Mouse (Mus musculus) liver, embryonic 11.5 days (tissue): ENCODE measurements around the gene Zfp655. TPM values are rescaled to one million over a fixed set of nuclear protein-coding genes. Genes with fewer than 3 reads are reported as not detected.
A peak's percentile ranks its signal among the peaks of the same experiment; 100 is the strongest.

ENCODE experiments used
- ATAC-seq: fragments of 200-750 bp; cut with Nextera tagmentation; replicated peaks from 2 replicates; pipeline ENCODE4 v1.8.0; 2017; ENCODE audit warnings: moderate number of reproducible peaks, mild to moderate bottlenecking, moderate TSS enrichment, moderate library complexity; ENCODE audit not compliant: low FRiP score
- DNase-seq: peaks from one replicate; pipeline ENCODE4 v3.0.0-alpha.2; 2017; ENCODE audit warnings: low spot score
- H3K27ac ChIP-seq: fragments of 300-500 bp; sonication (generic); 2 replicates; pipeline ENCODE4 v1.5.1; 2014; ENCODE audit warnings: mild to moderate bottlenecking, low read depth, low read length, control low read depth
- H3K27me3 ChIP-seq: fragments of 300-500 bp; sonication (generic); replicated peaks from 2 replicates; pipeline ENCODE4 v1.6.1; 2014; ENCODE audit warnings: low read length, mixed read lengths; ENCODE audit not compliant: control insufficient read depth, insufficient read depth
- H3K36me3 ChIP-seq: fragments of 300-500 bp; sonication (generic); 2 replicates; pipeline ENCODE4 v1.6.1; 2014; ENCODE audit warnings: mild to moderate bottlenecking, low read length, moderate library complexity, mixed read lengths; ENCODE audit not compliant: control insufficient read depth, insufficient read depth
- H3K4me1 ChIP-seq: fragments of 300-500 bp; sonication (generic); replicated peaks from 2 replicates; pipeline ENCODE4 v1.6.1; 2014; ENCODE audit warnings: low read length, mixed read lengths; ENCODE audit not compliant: control insufficient read depth, insufficient read depth
- H3K4me2 ChIP-seq: fragments of 300-500 bp; sonication (generic); 2 replicates; pipeline ENCODE4 v1.6.1; 2014; ENCODE audit warnings: mild to moderate bottlenecking, control low read depth, moderate library complexity
- H3K4me3 ChIP-seq: fragments of 300-500 bp; sonication (generic); 2 replicates; pipeline ENCODE4 v1.5.1; 2014; ENCODE audit warnings: low read depth, low read length, control low read depth
- H3K9ac ChIP-seq: fragments of 300-500 bp; sonication (generic); 2 replicates; pipeline ENCODE4 v1.6.1; 2014; ENCODE audit warnings: low read depth, low read length, control low read depth
- H3K9me3 ChIP-seq: fragments of 300-500 bp; sonication (generic); 2 replicates; pipeline ENCODE4 v1.6.1; 2016; ENCODE audit warnings: low read length, inconsistent platforms, mixed read lengths; ENCODE audit not compliant: control insufficient read depth
- WGBS: fragments of 180-500 bp; shearing (Covaris S2); extraction: QIAGEN DNeasy Blood & Tissue Kit; methylation state at CpG from one replicate; pipeline ENCODE4 v1.1.7; 2014; 5-methylcytosine and 5-hydroxymethylcytosine counted together
- polyA plus RNA-seq: library from polyadenylated mRNA; unstranded; fragments of >200 nt; fragmentation: Nextera tagmentation; extraction: Ambion mirVana; gene quantifications from 2 replicates; pipeline ENCODE4 v1.2.1, GENCODE M21; 2014

Zfp655 gene
- polyA plus RNA-seq, 1 experiment from 2014 or later, result 33.2 TPM

GRCm38 (mm10) chr5:145213505-145213904 lies 18.0 kb upstream of the Zfp655 start:
- DNase-seq, result no peak
- H3K4me2 ChIP-seq, result no peak overlapping the region
- no peak overlapping the region for H3K27ac ChIP-seq
- H3K36me3 ChIP-seq, result peaks cover 14% of the 10 kb centered on the region
- no peak overlapping the region for H3K4me3 ChIP-seq
- H3K9ac ChIP-seq, result no peak overlapping the region
- no peaks in the 10 kb centered on the region for H3K27me3 ChIP-seq
- no peaks in the 10 kb centered on the region for H3K4me1 ChIP-seq
- no peaks in the 10 kb centered on the region for H3K9me3 ChIP-seq
- WGBS, result 88% methylated on average over 3 of the region's 3 CpGs
- ATAC-seq, result no peak

- Histone ChIP-seq H3K4me2 (no peak overlapping the region), H3K36me3 (peaks cover 15% of the 10 kb centered on the region)
Measured at GRCm38 (mm10) chr5:145214679-145215078, 16.8 kb upstream of the Zfp655 start.

GRCm38 (mm10) chr5:145217746-145218145 lies 13.8 kb upstream of the Zfp655 start:
- Histone ChIP-seq H3K36me3 (peaks cover 25% of the 10 kb centered on the region), H3K9ac (no peak overlapping the region), H3K27me3 (no peaks in the 10 kb centered on the region), H3K4me2 (no peak overlapping the region), H3K4me1 (no peaks in the 10 kb centered on the region), H3K4me3 (no peak overlapping the region), H3K27ac (no peak overlapping the region), H3K9me3 (no peaks in the 10 kb centered on the region)
- 0 out of 2 replicates have a peak, but pooled peaks have one; percentile 35 for ATAC-seq
- DNase-seq, result no peak
- 77% methylated on average over 6 of the region's 6 CpGs for WGBS

More at GRCm38 (mm10) chr5:145214679-145215078, 16.8 kb upstream of the Zfp655 start:
- H3K9ac ChIP-seq, result no peak overlapping the region
- ATAC-seq, result peak; percentile 56; the same call in 1 of the 2 replicates
- H3K4me3 ChIP-seq, result no peak overlapping the region
- no peak for DNase-seq
- WGBS, result 68% methylated on average over 4 of the region's 4 CpGs
- H3K27ac ChIP-seq, result no peak overlapping the region
- H3K9me3 ChIP-seq, result no peaks in the 10 kb centered on the region
- no peaks in the 10 kb centered on the region for H3K4me1 ChIP-seq
- no peaks in the 10 kb centered on the region for H3K27me3 ChIP-seq

- WGBS, result 93% methylated on average over 21 of the region's 21 CpGs
- peaks cover 25% of the 10 kb centered on the region for H3K36me3 ChIP-seq
Measured at GRCm38 (mm10) chr5:145218206-145218605, 13.3 kb upstream of the Zfp655 start.

GRCm38 (mm10) chr5:145218671-145219070 lies 12.8 kb upstream of the Zfp655 start:
- H3K27me3 ChIP-seq, result no peaks in the 10 kb centered on the region
- peaks cover 23% of the 10 kb centered on the region for H3K36me3 ChIP-seq
- no peak for ATAC-seq

More at GRCm38 (mm10) chr5:145218206-145218605, 13.3 kb upstream of the Zfp655 start:
- Histone ChIP-seq H3K4me1 (no peaks in the 10 kb centered on the region), H3K4me3 (no peak overlapping the region), H3K27ac (no peak overlapping the region), H3K4me2 (no peak overlapping the region), H3K9ac (no peak overlapping the region), H3K27me3 (no peaks in the 10 kb centered on the region), H3K9me3 (no peaks in the 10 kb centered on the region)
- DNase-seq (no peak), ATAC-seq (no peak)

GRCm38 (mm10) chr5:145219981-145220380 lies 11.5 kb upstream of the Zfp655 start:
- no peak for ATAC-seq
- 90% methylated on average over 8 of the region's 8 CpGs for WGBS

More at GRCm38 (mm10) chr5:145218671-145219070, 12.8 kb upstream of the Zfp655 start:
- Histone ChIP-seq H3K4me3 (no peak overlapping the region), H3K27ac (no peak overlapping the region), H3K4me1 (no peaks in the 10 kb centered on the region), H3K9me3 (no peaks in the 10 kb centered on the region), H3K4me2 (no peak overlapping the region), H3K9ac (no peak overlapping the region)
- DNase-seq, result no peak
- WGBS, result 92% methylated on average over 20 of the region's 20 CpGs

GRCm38 (mm10) chr5:145222840-145223239 lies 8.7 kb upstream of the Zfp655 start:
- Histone ChIP-seq H3K9ac (no peak overlapping the region), H3K4me1 (no peaks in the 10 kb centered on the region), H3K9me3 (no peaks in the 10 kb centered on the region), H3K27me3 (no peaks in the 10 kb centered on the region), H3K36me3 (peaks cover 23% of the 10 kb centered on the region), H3K27ac (no peak overlapping the region), H3K4me2 (no peak overlapping the region), H3K4me3 (no peak overlapping the region)
- 0 out of 2 replicates have a peak, but pooled peaks have one; percentile 19 for ATAC-seq
- no peak for DNase-seq
- WGBS, result 81% methylated on average over 5 of the region's 5 CpGs

More at GRCm38 (mm10) chr5:145219981-145220380, 11.5 kb upstream of the Zfp655 start:
- no peak overlapping the region for H3K27ac ChIP-seq
- no peak overlapping the region for H3K9ac ChIP-seq
- H3K4me1 ChIP-seq, result no peaks in the 10 kb centered on the region
- H3K9me3 ChIP-seq, result no peaks in the 10 kb centered on the region
- no peak for DNase-seq
- H3K27me3 ChIP-seq, result no peaks in the 10 kb centered on the region
- no peak overlapping the region for H3K4me3 ChIP-seq
- H3K36me3 ChIP-seq, result peaks cover 23% of the 10 kb centered on the region
- no peak overlapping the region for H3K4me2 ChIP-seq

GRCm38 (mm10) chr5:145223395-145223794 lies 8.1 kb upstream of the Zfp655 start:
- Histone ChIP-seq H3K9me3 (no peaks in the 10 kb centered on the region), H3K27me3 (no peaks in the 10 kb centered on the region), H3K4me1 (no peaks in the 10 kb centered on the region), H3K4me2 (no peak overlapping the region), H3K9ac (no peak overlapping the region), H3K36me3 (peaks cover 21% of the 10 kb centered on the region), H3K4me3 (no peak overlapping the region), H3K27ac (no peak overlapping the region)
- WGBS, result 79% methylated on average over 12 of the region's 12 CpGs
- ATAC-seq, result no peak
- DNase-seq, result no peak

GRCm38 (mm10) chr5:145226453-145226852 lies 5.1 kb upstream of the Zfp655 start:
- Histone ChIP-seq H3K36me3 (0 out of 2 replicates have a peak, but pooled peaks cover 5% of the 10 kb centered on the region), H3K4me3 (no peak overlapping the region), H3K27ac (no peak overlapping the region), H3K9ac (no peak overlapping the region), H3K4me1 (no peaks in the 10 kb centered on the region), H3K9me3 (no peaks in the 10 kb centered on the region), H3K27me3 (no peaks in the 10 kb centered on the region), H3K4me2 (no peak overlapping the region)
- ATAC-seq, result no peak
- DNase-seq, result no peak
- WGBS, result 56% methylated on average over 2 of the region's 2 CpGs
